Mouse (Mus musculus) lung, postnatal 36 days (tissue): ENCODE data around the gene Ctdspl.

Experiments used
- DNase-seq: peaks from one replicate; pipeline ENCODE4 v3.0.0; 2022; ENCODE audit warnings: mixed read lengths

The Ctdspl gene

DNA sequence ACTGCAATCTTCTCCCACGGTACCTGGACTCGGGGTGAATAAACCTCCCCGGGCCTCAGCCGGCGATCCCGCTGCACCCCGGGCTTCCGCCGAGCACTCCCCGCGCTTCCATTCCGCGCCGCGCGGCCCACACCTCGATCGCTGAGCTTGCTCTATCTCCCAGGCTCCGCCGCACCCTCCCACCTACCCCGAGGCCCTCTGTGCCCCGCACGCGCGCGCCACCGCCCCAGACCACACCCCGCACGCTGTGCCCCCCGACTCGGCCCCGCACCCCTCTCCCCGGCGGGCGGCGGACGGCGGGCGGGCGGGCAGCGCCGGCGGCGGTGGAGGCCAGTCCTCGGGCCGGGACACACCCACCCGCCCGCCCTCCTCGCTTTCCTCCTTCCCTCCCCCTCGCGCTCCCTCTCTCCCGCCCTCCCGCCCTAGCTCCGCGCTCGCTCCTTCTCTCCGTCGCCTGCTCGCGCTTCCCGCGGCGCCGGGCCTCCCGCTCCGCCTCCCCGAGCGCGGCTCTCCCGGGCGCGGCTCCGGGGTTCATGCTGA, at the start of gene Ctdspl:
Gene Ctdspl, plus strand, starts transcription at position 343 of the 540 bp plus-strand sequence.
- peak; percentile 45 for DNase-seq

GRCm38 (mm10) chr9:118876902-118877301, 49.4 kb upstream of the Ctdspl start:
- DNase-seq, result no peak

GRCm38 (mm10) chr9:118877365-118878008, 48.8 kb upstream of the Ctdspl start:
- DNase-seq, result peak; percentile 79

- DNase-seq, result no peak
Observed at GRCm38 (mm10) chr9:118878596-118878995, 47.7 kb upstream of the Ctdspl start.

DNA sequence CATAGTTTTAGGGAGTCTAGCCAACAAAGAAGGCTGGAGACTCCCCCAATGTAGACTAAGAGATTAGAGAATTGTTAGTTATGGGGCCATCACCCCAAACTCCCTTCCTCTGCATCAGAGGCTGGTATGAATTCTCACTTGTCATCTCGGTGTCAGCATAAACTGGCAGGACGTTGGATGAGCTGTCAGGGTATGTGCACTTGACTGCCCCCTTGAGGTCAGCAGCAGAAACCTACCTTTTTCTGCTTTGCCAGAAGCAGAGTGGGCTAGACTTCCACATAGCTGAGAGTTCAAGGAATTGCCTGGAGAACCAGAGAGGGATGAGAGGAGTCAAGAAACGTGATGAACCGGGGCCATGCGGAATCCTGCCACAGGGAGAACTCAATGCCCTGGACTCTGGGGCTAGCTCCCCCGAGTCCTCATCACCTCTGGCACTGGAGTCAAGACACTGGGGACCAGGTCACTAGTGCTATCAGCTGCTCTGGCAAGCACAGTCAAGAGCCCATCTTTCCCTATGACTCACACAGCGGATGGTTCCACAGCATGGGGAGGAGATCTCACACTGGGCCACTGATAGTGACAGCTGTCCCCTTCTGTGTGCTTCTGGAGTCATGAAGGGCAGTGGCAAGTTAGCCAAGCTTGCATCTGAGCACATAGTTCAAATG, 44.8 kb upstream of the Ctdspl start:
- DNase-seq, result peak; percentile 37

GRCm38 (mm10) chr9:118881946-118882284, 44.3 kb upstream of the Ctdspl start:
- DNase-seq, result no peak

- DNase-seq, result no peak
Observed at GRCm38 (mm10) chr9:118883150-118883549, 43.1 kb upstream of the Ctdspl start.

- DNase-seq, result peak; percentile 62
Observed at GRCm38 (mm10) chr9:118885785-118886184, 40.5 kb upstream of the Ctdspl start.

DNA sequence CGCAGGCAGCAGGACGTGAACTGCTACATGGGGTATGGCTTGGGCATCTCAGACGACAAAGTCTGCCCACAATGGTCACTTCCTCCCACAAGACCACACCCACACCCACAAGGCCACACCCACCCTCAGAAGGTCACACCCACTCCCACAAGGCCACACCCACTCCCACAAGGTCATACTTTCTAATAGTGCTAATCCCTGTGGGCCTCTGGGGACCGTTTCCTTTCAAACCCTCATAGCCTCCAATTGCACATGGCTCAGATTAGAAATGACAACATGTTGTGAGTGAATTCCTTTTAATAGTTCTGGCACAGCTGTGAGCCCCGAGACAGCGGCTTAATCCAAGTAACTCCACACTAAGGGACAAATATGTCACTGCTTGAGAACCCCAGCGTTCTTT, 39.1 kb upstream of the Ctdspl start:
- DNase-seq, result no peak

DNA sequence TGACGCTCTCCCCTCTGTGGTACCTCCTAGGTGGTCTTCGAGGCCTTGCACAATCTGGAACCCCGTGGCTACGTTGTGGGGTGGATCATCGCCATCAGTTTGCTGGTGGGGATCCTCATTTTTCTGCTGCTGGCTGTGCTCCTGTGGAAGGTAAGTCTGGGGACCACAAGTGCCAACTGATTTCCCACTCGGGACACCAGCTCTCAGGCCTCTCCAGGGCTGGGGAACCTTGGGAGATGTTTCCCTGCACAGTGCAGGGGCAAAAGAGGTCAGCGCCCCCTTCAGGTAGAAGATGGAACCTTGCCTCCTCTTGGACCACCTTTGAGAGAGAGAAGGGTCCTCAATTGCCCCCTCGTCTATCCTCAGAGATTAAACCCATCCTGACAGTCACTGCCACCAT, 38.5 kb upstream of the Ctdspl start:
- no peak for DNase-seq

- no peak for DNase-seq
Observed at GRCm38 (mm10) chr9:118890149-118890548, 36.1 kb upstream of the Ctdspl start.

DNA sequence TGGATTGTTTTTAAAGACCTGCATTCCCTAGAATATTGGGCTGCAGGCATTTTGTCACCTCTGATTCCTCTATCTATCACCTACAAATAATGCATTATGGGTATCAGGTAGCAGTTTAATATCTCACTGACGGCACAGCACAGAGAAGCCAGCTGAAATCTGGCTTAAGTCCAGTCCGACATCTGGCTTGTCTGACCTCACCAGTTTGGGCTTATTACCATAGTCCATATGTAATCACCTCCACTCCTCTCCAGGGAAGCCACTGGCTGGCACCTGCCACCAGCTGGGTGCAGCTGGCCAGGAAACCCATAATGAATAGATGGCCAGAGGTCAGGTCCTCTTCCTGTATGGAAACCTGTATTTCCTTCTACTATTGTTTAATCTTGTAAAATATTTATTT, 35.6 kb upstream of the Ctdspl start:
- DNase-seq, result peak; percentile 25

- no peak for DNase-seq
Observed at GRCm38 (mm10) chr9:118891068-118891467, 35.2 kb upstream of the Ctdspl start.

GRCm38 (mm10) chr9:118891593-118891992, 34.7 kb upstream of the Ctdspl start:
- DNase-seq, result no peak

- DNase-seq, result peak; percentile 16
Observed at GRCm38 (mm10) chr9:118895101-118895500, 31.2 kb upstream of the Ctdspl start.

GRCm38 (mm10) chr9:118900677-118901076, 25.6 kb upstream of the Ctdspl start:
- DNase-seq, result no peak

GRCm38 (mm10) chr9:118901917-118902316, 24.3 kb upstream of the Ctdspl start:
- no peak for DNase-seq

DNA sequence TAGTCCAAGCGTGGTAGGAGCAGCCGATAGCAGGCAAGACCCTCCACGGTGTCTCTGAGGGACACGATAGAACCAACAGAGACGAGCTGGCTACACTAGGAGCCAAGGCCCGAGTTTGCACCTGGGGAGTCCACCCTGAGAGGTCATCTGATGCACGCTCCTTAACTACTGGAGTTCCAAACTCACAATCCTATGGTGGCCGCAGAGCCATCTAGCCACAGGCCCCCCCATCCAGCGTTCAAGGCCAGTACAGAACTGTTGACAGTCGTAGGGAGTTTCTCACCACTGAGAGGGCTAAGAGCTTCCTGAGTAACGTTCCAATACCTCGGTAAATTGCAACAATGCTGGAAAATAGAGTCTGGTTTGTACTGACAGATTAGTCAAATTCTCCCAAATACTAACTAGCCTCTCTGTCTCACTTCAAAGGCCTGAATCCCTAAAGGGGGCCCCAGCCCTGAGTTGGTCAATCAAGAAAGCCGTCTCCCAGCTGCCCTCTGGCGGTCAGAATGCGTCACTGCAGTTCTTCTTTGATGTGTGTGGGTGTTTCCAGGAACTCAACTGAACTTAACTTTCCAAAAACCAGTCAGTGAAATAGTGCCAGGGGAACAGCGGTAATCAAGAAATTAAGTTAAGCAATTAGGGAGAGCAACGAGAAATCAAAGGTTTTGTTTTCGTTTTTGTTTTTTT, 18.2 kb upstream of the Ctdspl start:
- peak; percentile 92 for DNase-seq

DNA sequence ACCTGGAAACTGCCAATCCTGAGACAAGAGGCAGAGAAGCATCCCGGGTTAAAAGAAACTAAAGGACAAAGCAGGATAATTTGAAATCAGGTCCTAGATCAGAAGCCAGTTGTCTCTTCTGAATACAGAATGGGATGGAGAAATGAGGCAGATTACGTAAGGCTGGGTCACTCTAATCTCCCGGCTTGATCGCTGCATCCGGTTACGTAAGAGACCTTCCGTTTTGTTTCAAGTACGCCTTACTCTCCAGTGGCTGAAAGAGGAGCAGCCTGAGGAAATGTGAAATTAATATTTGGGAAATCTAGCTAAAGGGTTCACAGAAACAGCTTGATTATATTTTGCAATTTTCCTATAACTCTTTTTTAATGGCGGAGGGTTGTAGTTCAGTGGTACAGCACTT, 13.2 kb upstream of the Ctdspl start:
- DNase-seq, result peak; percentile 80

GRCm38 (mm10) chr9:118913613-118914012, 12.6 kb upstream of the Ctdspl start:
- DNase-seq, result no peak

DNA sequence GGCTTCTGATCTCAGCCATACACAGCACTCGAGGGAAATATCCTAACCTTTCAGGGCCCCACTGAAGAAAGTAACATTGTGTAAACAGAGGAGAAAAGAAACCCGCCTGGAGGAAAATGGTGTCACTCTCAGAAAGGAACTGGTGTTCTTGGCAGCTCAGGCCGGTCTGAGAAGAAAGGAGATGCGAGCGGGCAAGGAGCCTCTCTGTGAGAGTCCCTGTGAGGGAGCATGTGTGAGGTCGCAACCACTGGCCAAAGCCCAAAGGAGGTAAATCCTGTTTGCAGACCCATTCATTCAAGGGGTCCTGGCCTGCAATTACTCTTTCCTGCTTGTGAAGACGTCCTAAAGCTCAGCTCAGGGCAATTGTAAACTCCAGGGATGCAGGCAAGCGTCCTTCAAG, 11.7 kb upstream of the Ctdspl start:
- DNase-seq, result no peak

GRCm38 (mm10) chr9:118915290-118915689, 11.0 kb upstream of the Ctdspl start:
- DNase-seq, result peak; percentile 61

- peak; percentile 53 for DNase-seq
Observed at GRCm38 (mm10) chr9:118919672-118920186, 6.5 kb upstream of the Ctdspl start.
